Mouse (Mus musculus) heart, postnatal 0 days (tissue): ENCODE measurements around the gene Kcne2. TPM values are rescaled to one million over a fixed set of nuclear protein-coding genes. Genes with fewer than 3 reads are reported as not detected.

Experiments used
- ATAC-seq: fragments of 200-750 bp; cut with Nextera tagmentation; 2 replicates; pipeline ENCODE4 v1.8.0; 2017; ENCODE audit warnings: low read depth, moderate number of reproducible peaks, moderate library complexity; ENCODE audit not compliant: insufficient read depth
- DNase-seq: peaks from one replicate; pipeline ENCODE4 v3.0.0-alpha.2; 2016; ENCODE audit warnings: low spot score
- H3K27ac ChIP-seq: fragments of 300-500 bp; sonication (generic); 2 replicates; pipeline ENCODE4 v1.5.1; 2014; ENCODE audit warnings: low read depth, mild to moderate bottlenecking
- H3K27me3 ChIP-seq: fragments of 300-500 bp; sonication (generic); 2 replicates; pipeline ENCODE4 v1.6.1; 2014; ENCODE audit warnings: low read length, mixed read lengths; ENCODE audit not compliant: control insufficient read depth, insufficient read depth
- H3K36me3 ChIP-seq: fragments of 300-500 bp; sonication (generic); replicated peaks from 2 replicates; pipeline ENCODE4 v1.6.1; 2014; ENCODE audit warnings: low read length, mixed read lengths; ENCODE audit not compliant: control insufficient read depth, insufficient read depth
- H3K4me1 ChIP-seq: fragments of 300-500 bp; sonication (generic); 2 replicates; pipeline ENCODE4 v1.6.1; 2014; ENCODE audit warnings: antibody characterized with exemption; ENCODE audit not compliant: control insufficient read depth, insufficient read depth
- H3K4me2 ChIP-seq: fragments of 300-500 bp; sonication (generic); 2 replicates; pipeline ENCODE4 v1.6.1; 2014; ENCODE audit warnings: low read depth, mild to moderate bottlenecking, low read length, moderate library complexity
- H3K4me3 ChIP-seq: fragments of 300-500 bp; sonication (generic); 2 replicates; pipeline ENCODE4 v1.5.1; 2014; ENCODE audit warnings: low read depth, low read length
- H3K9ac ChIP-seq: fragments of 300-500 bp; sonication (generic); replicated peaks from 2 replicates; pipeline ENCODE4 v1.6.1; 2014; ENCODE audit warnings: low read depth, low read length, mixed read lengths
- H3K9me3 ChIP-seq: fragments of 300-500 bp; sonication (generic); replicated peaks from 2 replicates; pipeline ENCODE4 v1.6.1; 2016; ENCODE audit warnings: low read length; ENCODE audit not compliant: control insufficient read depth
- CTCF ChIP-seq: IDR thresholded peaks from 2 replicates; pipeline ENCODE4 v1.5.1; 2016; ENCODE audit warnings: antibody characterized with exemption, control low read depth, low read depth
- EP300 ChIP-seq: IDR thresholded peaks from 2 replicates; pipeline ENCODE4 v1.6.1; 2016; ENCODE audit warnings: antibody characterized with exemption, low read depth
- WGBS: fragments of 180-500 bp; shearing (Covaris S2); extraction: QIAGEN DNeasy Blood & Tissue Kit; methylation state at CpG from one replicate; pipeline ENCODE4 v1.1.7; 2014; 5-methylcytosine and 5-hydroxymethylcytosine counted together
- polyA plus RNA-seq: library from polyadenylated mRNA; unstranded; fragments of >200 nt; fragmentation: Nextera tagmentation; extraction: Ambion mirVana; gene quantifications from 2 replicates; pipeline ENCODE4 v1.2.1, GENCODE M21; 2015
- total RNA-seq: library from RNA; depleted of rRNA; stranded (reverse); fragments of >200 nt; gene quantifications from 2 replicates; pipeline ENCODE4 v1.2.3, GENCODE M21; 2014; ENCODE audit warnings: low replicate concordance; rRNA removed

Gene Kcne2
- total RNA-seq (1.6 and 3.7 TPM in 2 replicates), polyA plus RNA-seq (1.5 and 1.8 TPM in 2 replicates)

- H3K4me1 ChIP-seq = peaks cover 12% of the 10 kb centered on the region
- no peaks in the 10 kb centered on the region for H3K9me3 ChIP-seq
- no peak within 1 kb of the TSS for H3K9ac ChIP-seq
- TF ChIP-seq EP300 (no peak), CTCF (no peak)
- no peak for DNase-seq
- ATAC-seq = no peak
- no peak within 1 kb of the TSS for H3K27ac ChIP-seq
- H3K36me3 ChIP-seq = no peaks in the 10 kb centered on the region
- H3K27me3 ChIP-seq = no peaks in the 10 kb centered on the region
- no peak within 1 kb of the TSS for H3K4me2 ChIP-seq
- H3K4me3 ChIP-seq = no peak within 1 kb of the TSS
- 69% methylated on average over 10 of the region's 10 CpGs for WGBS
Measured at GRCm38 (mm10) chr16:92292101-92292500, at the start of gene Kcne2. Gene Kcne2 (plus strand): TSS chr16:92292389.

GRCm38 (mm10) chr16:92245909-92246308, 46.3 kb upstream of the Kcne2 start:
- WGBS = 38% methylated on average over 2 of the region's 2 CpGs
- Histone ChIP-seq H3K9me3 (no peaks in the 10 kb centered on the region), H3K27ac (no peak overlapping the region), H3K4me1 (peaks cover 11% of the 10 kb centered on the region; the same call in 1 of the 2 replicates), H3K36me3 (no peaks in the 10 kb centered on the region), H3K27me3 (no peaks in the 10 kb centered on the region), H3K4me2 (no peak overlapping the region), H3K4me3 (no peak overlapping the region), H3K9ac (no peak overlapping the region)
- ATAC-seq = no peak
- DNase-seq = no peak
- TF ChIP-seq EP300 (no peak), CTCF (no peak)

- Histone ChIP-seq H3K27ac (no peak overlapping the region), H3K36me3 (no peaks in the 10 kb centered on the region), H3K9ac (no peak overlapping the region), H3K27me3 (no peaks in the 10 kb centered on the region), H3K4me1 (peaks cover 11% of the 10 kb centered on the region; the same call in 1 of the 2 replicates), H3K4me3 (no peak overlapping the region), H3K9me3 (no peaks in the 10 kb centered on the region), H3K4me2 (no peak overlapping the region)
- TF ChIP-seq CTCF (no peak), EP300 (no peak)
- WGBS = 47% methylated on average over 2 of the region's 2 CpGs
- no peak for ATAC-seq
- DNase-seq = no peak
Measured at GRCm38 (mm10) chr16:92246974-92247373, 45.2 kb upstream of the Kcne2 start.

GRCm38 (mm10) chr16:92247700-92248099, 44.5 kb upstream of the Kcne2 start:
- Histone ChIP-seq H3K9me3 (no peaks in the 10 kb centered on the region), H3K27me3 (no peaks in the 10 kb centered on the region), H3K36me3 (no peaks in the 10 kb centered on the region), H3K27ac (no peak overlapping the region), H3K4me3 (no peak overlapping the region), H3K4me1 (peaks cover 11% of the 10 kb centered on the region; the same call in 1 of the 2 replicates), H3K9ac (no peak overlapping the region), H3K4me2 (no peak overlapping the region)
- DNase-seq (no peak), ATAC-seq (no peak)
- TF ChIP-seq EP300 (no peak), CTCF (no peak)
- 43% methylated on average over 11 of the region's 11 CpGs for WGBS

GRCm38 (mm10) chr16:92249681-92250080, 42.5 kb upstream of the Kcne2 start:
- 53% methylated on average over 3 of the region's 3 CpGs for WGBS
- Histone ChIP-seq H3K36me3 (no peaks in the 10 kb centered on the region), H3K27me3 (no peaks in the 10 kb centered on the region), H3K9me3 (no peaks in the 10 kb centered on the region), H3K9ac (no peak overlapping the region), H3K4me3 (no peak overlapping the region), H3K4me1 (peaks cover 11% of the 10 kb centered on the region; the same call in 1 of the 2 replicates), H3K27ac (no peak overlapping the region), H3K4me2 (no peak overlapping the region)
- ATAC-seq (no peak), DNase-seq (no peak)
- TF ChIP-seq CTCF (no peak), EP300 (no peak)

GRCm38 (mm10) chr16:92250452-92250851, 41.7 kb upstream of the Kcne2 start:
- DNase-seq (no peak), ATAC-seq (no peak)
- Histone ChIP-seq H3K27ac (no peak overlapping the region), H3K9me3 (no peaks in the 10 kb centered on the region), H3K27me3 (no peaks in the 10 kb centered on the region), H3K36me3 (no peaks in the 10 kb centered on the region), H3K4me1 (peaks cover 11% of the 10 kb centered on the region; the same call in 1 of the 2 replicates), H3K4me3 (no peak overlapping the region), H3K4me2 (no peak overlapping the region), H3K9ac (no peak overlapping the region)
- 39% methylated on average over 5 of the region's 5 CpGs for WGBS
- TF ChIP-seq EP300 (no peak), CTCF (no peak)
